Mouse (Mus musculus) brain, embryonic 14.5 days (tissue): ENCODE data around the gene Dbi.

Source experiments
- CTCF ChIP-seq: fragments of 200-500 bp; IDR thresholded peaks from 2 replicates; pipeline ENCODE4 v1.5.1; 2012; ENCODE audit warnings: inconsistent platforms, mild to moderate bottlenecking, moderate library complexity, borderline replicate concordance; ENCODE audit not compliant: insufficient read depth, insufficient read length; ENCODE audit errors: extremely low read depth
- POLR2A ChIP-seq: fragments of 200-500 bp; IDR thresholded peaks from 2 replicates; pipeline ENCODE4 v1.6.1; 2012; ENCODE audit warnings: mild to moderate bottlenecking, inconsistent platforms, borderline replicate concordance; ENCODE audit not compliant: poor library complexity, insufficient read depth, insufficient read length, severe bottlenecking; ENCODE audit errors: extremely low read depth

DNA sequence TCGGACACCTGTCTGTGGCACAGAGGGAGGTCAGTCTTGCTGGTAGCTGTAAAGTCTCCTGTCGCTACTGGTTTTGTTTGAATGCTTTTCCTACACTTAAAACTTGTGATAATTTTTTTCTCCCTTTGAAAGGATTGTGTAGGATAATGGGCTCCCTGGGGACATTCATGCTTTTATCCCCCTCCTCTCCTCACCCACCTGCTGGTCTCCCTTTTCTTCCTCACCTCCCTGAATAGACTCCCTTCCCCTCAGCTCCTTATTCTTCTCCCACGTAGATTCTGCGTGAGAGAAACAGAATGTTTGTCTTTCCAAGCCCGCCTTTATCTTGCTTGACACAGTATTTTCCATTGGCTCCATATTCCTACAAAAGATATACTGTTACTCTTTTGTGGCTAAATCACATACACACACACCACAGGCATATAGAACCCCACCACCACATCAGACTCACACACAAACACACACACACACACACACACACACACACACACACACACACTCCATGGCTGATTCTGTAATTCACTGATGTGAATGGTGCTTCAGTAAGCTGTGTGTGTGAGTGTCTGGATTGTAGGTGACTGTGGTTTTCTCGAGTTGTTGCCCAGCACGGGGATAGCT lies 18.2 kb upstream of the Dbi start:
- TF ChIP-seq CTCF (no peak), POLR2A (no peak)
